Mouse (Mus musculus) myocyte (in vitro differentiated cells): Measurements from ENCODE around the gene Asb17. TPM values are rescaled to one million over a fixed set of nuclear protein-coding genes. Genes with fewer than 3 reads are reported as not detected.

Experiments used
- H3K27me3 ChIP-seq: one replicate; pipeline ENCODE4 v1.6.1; 2011; ENCODE audit not compliant: control insufficient read depth, insufficient read depth, insufficient read length
- H3K36me3 ChIP-seq: one replicate; pipeline ENCODE4 v1.6.1; 2011; ENCODE audit not compliant: control insufficient read depth, insufficient read depth
- H3K4me2 ChIP-seq: one replicate; pipeline ENCODE4 v1.6.1; 2011; ENCODE audit warnings: low read depth, control low read depth
- H3K4me3 ChIP-seq: one replicate; pipeline ENCODE4 v1.5.1; 2011; ENCODE audit warnings: mild to moderate bottlenecking, control low read depth, moderate library complexity
- H3K79me2 ChIP-seq: one replicate; pipeline ENCODE4 v1.6.1; 2011; ENCODE audit not compliant: control insufficient read depth, insufficient read depth
- H3ac ChIP-seq: one replicate; pipeline ENCODE4 v1.6.1; 2011; ENCODE audit not compliant: control insufficient read depth, insufficient read length
- CEBPB ChIP-seq: IDR thresholded peaks from 2 replicates; pipeline ENCODE4 v1.6.1; 2011; ENCODE audit warnings: mild to moderate bottlenecking, moderate library complexity; ENCODE audit not compliant: poor library complexity, insufficient read depth, severe bottlenecking
- E2F4 ChIP-seq: IDR thresholded peaks from one replicate; pipeline ENCODE4 v1.6.1; 2011; ENCODE audit warnings: mild to moderate bottlenecking, control low read depth, moderate library complexity; ENCODE audit not compliant: insufficient read depth
- MAX ChIP-seq: IDR thresholded peaks from one replicate; pipeline ENCODE4 v1.6.1; 2011; ENCODE audit warnings: low read depth, mild to moderate bottlenecking, control low read depth
- MYOD1 ChIP-seq, 3 experiments: IDR thresholded peaks; one replicate each; pipeline ENCODE4 v1.6.1; 2011; ENCODE audit warnings: control low read depth in 2 of 3, low read depth in 2 of 3, mild to moderate bottlenecking in 2 of 3, moderate library complexity in 1 of 3; ENCODE audit not compliant: insufficient read length in 2 of 3, control insufficient read depth in 1 of 3
- MYOG ChIP-seq, 3 experiments: IDR thresholded peaks; one replicate each; pipeline ENCODE4 v1.6.1; 2011; ENCODE audit warnings: control low read depth in 2 of 3, low read depth in 2 of 3, mild to moderate bottlenecking in 2 of 3; ENCODE audit not compliant: insufficient read length in 2 of 3, control insufficient read depth in 1 of 3, insufficient read depth in 1 of 3
- POLR2A ChIP-seq: IDR thresholded peaks from one replicate; pipeline ENCODE4 v1.6.1; 2011; ENCODE audit warnings: low read depth, mild to moderate bottlenecking, control low read depth, moderate library complexity; ENCODE audit not compliant: insufficient read length
- POLR2AphosphoS2 ChIP-seq: IDR thresholded peaks from one replicate; pipeline ENCODE4 v1.6.1; 2011; ENCODE audit warnings: low read depth, control low read depth; ENCODE audit not compliant: insufficient read length
- REST ChIP-seq: IDR thresholded peaks from one replicate; pipeline ENCODE4 v1.6.1; 2011; ENCODE audit warnings: mild to moderate bottlenecking, control low read depth, moderate library complexity; ENCODE audit not compliant: insufficient read depth, insufficient read length
- SRF ChIP-seq: IDR thresholded peaks from one replicate; pipeline ENCODE4 v1.6.1; 2011; ENCODE audit warnings: low read depth; ENCODE audit not compliant: control insufficient read depth, insufficient read length
- TCF12 ChIP-seq: IDR thresholded peaks from one replicate; pipeline ENCODE4 v1.6.1; 2011; ENCODE audit warnings: mild to moderate bottlenecking, control low read depth; ENCODE audit not compliant: poor library complexity, insufficient read depth, severe bottlenecking
- TCF3 ChIP-seq: IDR thresholded peaks from one replicate; pipeline ENCODE4 v1.6.1; 2011; ENCODE audit warnings: low read depth, control low read depth; ENCODE audit not compliant: insufficient read length
- USF1 ChIP-seq: IDR thresholded peaks from one replicate; pipeline ENCODE4 v1.6.1; 2011; ENCODE audit warnings: low read depth, mild to moderate bottlenecking, control low read depth, moderate library complexity
- polyA plus RNA-seq: library from polyadenylated mRNA; unstranded; fragments of >200 nt; fragmentation: generic; extraction: Trizol; gene quantifications from one replicate; pipeline ENCODE4 v1.2.1, GENCODE M21; 2012; ENCODE audit warnings: missing spikeins

The Asb17 gene
- polyA plus RNA-seq, 1 experiment = not detected

- no peak overlapping the region for H3ac ChIP-seq
- H3K4me3 ChIP-seq = no peak overlapping the region
- H3K4me2 ChIP-seq = no peak overlapping the region
- TF ChIP-seq E2F4 (no peak), POLR2AphosphoS2 (no peak), MYOD1 (IDR thresholded peaks at IDR 0.05; ENCODE audit: control insufficient read depth in 1 of 3, insufficient read length in 2 of 3, low read depth in 2 of 3) (no peak), MAX (no peak), USF1 (no peak), MYOG (IDR thresholded peaks at IDR 0.05; ENCODE audit: control insufficient read depth in 1 of 3, insufficient read depth in 1 of 3, insufficient read length in 2 of 3, low read depth in 2 of 3) (no peak), POLR2A (no peak), TCF12 (no peak), REST (no peak), CEBPB (no peak), TCF3 (no peak), SRF (no peak)
- H3K27me3 ChIP-seq = no peaks in the 10 kb centered on the region
- H3K36me3 ChIP-seq = peaks cover 35% of the 10 kb centered on the region
- H3K79me2 ChIP-seq = no peaks in the 10 kb centered on the region
These were observed 57.9 kb downstream of the Asb17 start for GRCm38 (mm10) chr3:153901904-153902303.

GRCm38 (mm10) chr3:153902595-153902994 lies 58.6 kb downstream of the Asb17 start:
- Histone ChIP-seq H3K4me3 (no peak overlapping the region), H3K27me3 (no peaks in the 10 kb centered on the region), H3K4me2 (no peak overlapping the region), H3K79me2 (peaks cover 3% of the 10 kb centered on the region), H3K36me3 (peaks cover 42% of the 10 kb centered on the region), H3ac (no peak overlapping the region)
- TF ChIP-seq POLR2AphosphoS2 = no peak
- TF ChIP-seq TCF3 = no peak
- TF ChIP-seq USF1 = no peak
- TF ChIP-seq SRF = no peak
- TF ChIP-seq E2F4 = no peak
- no peak for TF ChIP-seq MAX
- no peak for TF ChIP-seq REST
- no peak for TF ChIP-seq MYOD1 (IDR thresholded peaks at IDR 0.05; ENCODE audit: control insufficient read depth in 1 of 3, insufficient read length in 2 of 3, low read depth in 2 of 3)
- no peak for TF ChIP-seq TCF12
- TF ChIP-seq MYOG (IDR thresholded peaks at IDR 0.05; ENCODE audit: control insufficient read depth in 1 of 3, insufficient read depth in 1 of 3, insufficient read length in 2 of 3, low read depth in 2 of 3) = no peak
- TF ChIP-seq POLR2A = no peak
- TF ChIP-seq CEBPB = no peak

- peaks cover 23% of the 10 kb centered on the region for H3K79me2 ChIP-seq
- H3K4me2 ChIP-seq = no peak overlapping the region
- no peaks in the 10 kb centered on the region for H3K27me3 ChIP-seq
- H3K36me3 ChIP-seq = peaks cover 62% of the 10 kb centered on the region
- no peak overlapping the region for H3K4me3 ChIP-seq
- TF ChIP-seq TCF3 = no peak
- no peak for TF ChIP-seq E2F4
- peak; percentile 20 for TF ChIP-seq POLR2A
- no peak for TF ChIP-seq TCF12
- TF ChIP-seq SRF = no peak
- peak; percentile 61 for TF ChIP-seq POLR2AphosphoS2
- no peak for TF ChIP-seq REST
- no peak for TF ChIP-seq MYOG (IDR thresholded peaks at IDR 0.05; ENCODE audit: control insufficient read depth in 1 of 3, insufficient read depth in 1 of 3, insufficient read length in 2 of 3, low read depth in 2 of 3)
- no peak overlapping the region for H3ac ChIP-seq
These were observed 60.6 kb downstream of the Asb17 start for GRCm38 (mm10) chr3:153904586-153904985.

Other genes starting within 250 kb of the Asb17 start
- not detected for gene St6galnac3, start 119.0 kb upstream of the Asb17 start, polyA plus RNA-seq
- 0.02 TPM for gene Msh4, start 61.9 kb downstream of the Asb17 start, polyA plus RNA-seq
- 70.5 TPM for gene Rabggtb, start 68.8 kb downstream of the Asb17 start, polyA plus RNA-seq
- gene Acadm, start 100.4 kb downstream of the Asb17 start, polyA plus RNA-seq = 36.8 TPM
- gene Slc44a5, start 129.2 kb downstream of the Asb17 start, polyA plus RNA-seq = not detected